Mouse (Mus musculus): Measurements from ENCODE around the gene Kntc1.
"Not testable (repeated sequence)": the region's sequence is repeated elsewhere in the genome, so short reads cannot be mapped to it uniquely, and the experiment has no call there.

The Kntc1 gene

DNA sequence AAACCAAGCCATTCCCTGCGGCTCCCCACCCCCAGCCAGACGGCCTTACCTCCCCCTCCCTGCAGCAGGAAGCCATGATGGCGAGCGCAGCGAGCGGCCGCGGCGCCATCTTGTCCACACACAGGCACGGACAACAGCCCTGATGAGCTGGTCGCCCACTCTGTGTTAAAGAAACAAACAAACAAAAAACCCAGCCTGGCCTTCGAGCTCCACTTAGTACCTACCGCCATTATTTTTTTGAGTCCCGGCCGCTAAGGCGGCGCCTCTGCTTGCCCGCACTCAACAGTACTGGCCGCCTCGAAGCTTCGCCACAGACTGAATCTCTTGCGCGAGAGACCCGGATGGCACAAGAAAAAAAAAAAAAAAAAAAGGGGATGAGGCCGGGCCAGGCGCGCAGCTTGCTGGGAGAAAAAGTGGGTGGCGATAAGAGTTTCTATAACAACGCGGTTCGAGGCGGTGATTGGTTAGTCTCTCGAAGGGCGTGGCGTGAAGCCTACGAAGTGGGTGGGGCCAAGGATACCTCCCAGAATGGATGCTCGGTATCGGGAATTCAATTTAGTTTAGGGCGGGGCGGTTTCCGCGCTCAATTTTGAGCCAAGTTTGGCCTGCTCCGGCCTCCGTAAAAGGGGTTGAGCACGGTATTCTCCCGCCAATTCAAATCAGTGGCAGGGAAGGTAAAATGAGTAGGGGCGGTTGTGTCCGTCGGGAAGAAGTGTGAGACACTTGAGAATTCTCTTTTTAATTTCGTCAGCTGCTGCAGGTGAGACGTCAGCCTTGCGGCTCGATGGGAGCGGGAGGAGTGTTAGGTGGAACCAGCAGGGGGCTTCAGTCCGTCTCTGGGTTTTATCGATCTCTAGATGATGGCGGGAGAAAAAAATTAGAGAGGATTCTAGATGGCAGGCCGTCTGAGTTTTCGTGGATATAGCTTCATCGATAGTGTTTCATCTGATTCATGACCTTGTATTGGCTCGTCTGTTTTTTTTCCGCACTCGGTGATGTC lies at the start of gene Kntc1, which contains the start of gene Rsrc2:
TSS of gene Kntc1 (plus strand) at position 652 of the 1,000 bp plus-strand sequence.
TSS of gene Rsrc2 (minus strand) at position 350 of the 1,000 bp plus-strand sequence.
- DNase-seq (ENCODE audit: low spot score) = peak; percentile 98

DNA sequence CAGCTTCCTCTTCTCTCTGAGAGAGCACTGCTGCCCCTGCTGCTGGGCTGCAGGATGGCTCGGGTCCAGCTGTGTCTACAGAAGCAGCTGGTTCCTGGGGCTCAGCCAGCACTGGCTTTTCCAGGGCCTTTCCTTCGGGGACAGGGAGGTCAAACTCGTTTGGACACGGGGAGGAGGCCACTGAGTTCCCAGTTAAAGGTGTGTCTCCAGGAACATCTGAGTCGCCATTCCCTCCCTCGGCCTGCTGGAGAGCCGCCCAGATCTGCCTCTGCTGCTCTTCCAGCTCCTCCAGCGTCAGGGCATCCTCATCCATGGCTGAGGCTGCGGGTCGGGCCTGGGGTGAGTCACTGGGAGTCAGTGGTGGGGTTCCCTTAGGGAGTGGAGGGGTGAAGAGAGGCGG lies 48.9 kb upstream of the Kntc1 start:
- DNase-seq (ENCODE audit: low spot score) = no peak

DNA sequence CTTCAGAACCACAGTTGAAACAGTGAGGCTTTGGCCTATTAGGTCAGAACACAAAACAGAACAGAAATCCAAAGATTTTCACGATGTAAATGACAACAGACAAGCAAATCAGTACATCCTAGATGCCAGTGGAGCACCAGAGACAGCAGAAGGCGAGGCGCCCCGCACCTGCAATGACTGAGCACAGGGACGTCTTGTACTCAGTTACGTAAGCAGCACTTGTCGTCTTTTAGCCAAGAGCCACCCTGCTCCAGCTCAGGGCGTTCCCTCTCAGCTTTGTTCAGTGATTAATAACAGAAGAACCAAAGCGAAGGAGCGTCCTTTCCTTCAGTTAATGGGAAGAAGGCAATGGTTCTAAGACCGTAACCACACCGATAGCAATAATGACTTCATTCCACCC lies 40.9 kb upstream of the Kntc1 start:
- DNase-seq (ENCODE audit: low spot score) = no peak

DNA sequence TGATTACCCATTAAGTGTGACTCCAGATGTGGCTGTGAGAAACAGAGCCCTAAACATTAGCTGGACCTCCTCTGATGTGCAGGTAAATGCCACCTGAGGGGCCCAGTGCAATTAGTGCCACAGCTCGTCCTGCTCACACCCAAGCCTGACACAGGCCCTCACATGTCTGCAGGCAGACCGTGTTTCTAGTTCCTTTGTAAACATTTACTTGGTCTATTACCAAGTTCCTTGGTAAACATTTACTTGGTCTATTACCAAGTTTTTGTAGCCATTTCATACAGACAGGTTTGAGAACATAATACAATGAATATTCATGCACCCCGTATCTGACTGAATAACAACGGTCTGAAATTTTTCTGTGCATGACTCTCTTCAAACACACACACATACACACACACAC lies 39.9 kb upstream of the Kntc1 start:
- no peak for DNase-seq (ENCODE audit: low spot score)

DNA sequence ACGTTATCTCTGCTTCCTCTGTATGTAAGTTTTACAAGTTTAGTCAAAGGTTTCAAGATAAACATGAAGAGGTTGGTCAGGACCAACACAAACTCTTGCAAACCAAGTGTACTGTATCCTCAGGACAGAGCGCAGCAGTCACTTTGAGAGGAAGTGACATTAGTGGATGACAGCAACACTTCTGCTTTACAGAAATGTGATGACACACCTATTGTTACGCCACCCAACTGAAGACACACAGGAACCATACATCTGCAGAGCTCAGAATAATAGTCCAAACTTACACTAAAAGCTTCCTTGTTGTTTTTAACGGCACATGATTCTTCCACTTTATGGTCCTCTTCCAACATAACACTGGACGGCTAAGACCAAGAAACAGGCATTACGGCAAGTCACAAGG lies 35.7 kb upstream of the Kntc1 start:
- no peak for DNase-seq (ENCODE audit: low spot score)

DNA sequence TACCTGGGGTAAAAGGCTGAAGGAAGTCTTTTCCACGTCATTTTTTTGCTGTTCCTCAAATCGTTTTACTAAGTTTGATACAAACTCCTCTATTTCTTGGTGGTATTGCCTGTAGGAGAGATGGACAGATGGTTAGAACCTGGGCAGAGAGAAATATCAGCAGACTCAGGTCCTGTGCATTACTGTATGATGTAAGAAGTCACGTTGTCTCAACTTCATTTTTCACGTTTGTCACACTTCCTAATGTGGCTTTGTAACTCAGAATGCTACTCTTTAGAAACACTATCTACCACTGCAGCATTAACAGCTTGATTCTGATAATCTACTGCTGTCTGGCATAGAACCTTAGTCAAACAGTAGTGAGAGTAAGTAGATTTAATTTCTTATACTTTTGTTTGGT lies 34.9 kb upstream of the Kntc1 start:
- DNase-seq (ENCODE audit: low spot score) = no peak

DNA sequence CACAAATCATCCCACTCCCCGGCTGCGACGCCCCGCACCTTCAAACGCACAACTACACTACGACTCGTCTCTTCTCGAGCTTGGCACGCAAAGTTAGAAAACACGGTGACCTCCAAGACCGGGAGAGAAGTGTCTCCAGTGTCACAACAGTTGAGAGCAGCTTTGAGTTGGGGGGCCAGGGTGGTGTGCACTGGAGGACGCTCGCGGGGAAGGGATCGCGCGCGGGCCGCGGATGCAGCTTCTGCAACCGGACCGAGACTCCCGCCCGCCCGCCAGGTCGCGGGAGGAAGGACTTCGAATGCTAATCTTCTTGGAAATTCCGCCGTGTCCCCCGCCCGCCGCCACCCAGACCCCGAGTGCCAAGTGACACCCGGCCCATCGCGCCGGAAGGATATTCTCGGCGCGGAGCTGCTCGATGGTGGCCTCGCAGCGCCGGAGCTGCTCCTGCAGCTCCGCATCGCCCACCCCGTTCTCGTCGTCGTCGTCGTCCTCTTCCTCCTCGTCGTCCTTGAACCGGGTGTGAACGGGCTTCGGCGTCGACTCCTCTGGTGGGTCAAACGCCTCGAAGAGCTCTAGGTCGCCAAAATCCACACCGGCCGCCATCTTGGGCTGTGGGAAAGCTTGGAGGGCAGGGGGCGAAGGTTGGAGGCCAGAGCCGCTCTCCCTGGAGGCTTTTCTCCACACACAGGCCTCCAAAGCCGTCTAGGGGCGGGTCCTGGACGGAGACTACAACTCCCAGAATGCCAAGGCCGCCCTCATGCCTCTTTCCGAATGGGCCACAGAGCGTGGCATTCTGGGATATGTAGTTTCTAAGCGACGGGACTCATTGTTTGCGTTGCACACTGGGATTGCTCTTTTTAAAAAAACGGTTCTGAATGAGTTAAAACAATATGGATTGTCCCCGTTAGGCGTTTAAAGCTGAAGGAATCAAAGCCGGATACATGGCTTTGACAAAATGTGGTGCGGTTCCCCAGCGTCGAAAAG lies 28.9 kb upstream of the Kntc1 start, which contains the start of gene Zcchc8:
TSS of gene Zcchc8 (minus strand) at position 773 of the 984 bp plus-strand sequence.
- peak; percentile 92 for DNase-seq (ENCODE audit: low spot score)

DNA sequence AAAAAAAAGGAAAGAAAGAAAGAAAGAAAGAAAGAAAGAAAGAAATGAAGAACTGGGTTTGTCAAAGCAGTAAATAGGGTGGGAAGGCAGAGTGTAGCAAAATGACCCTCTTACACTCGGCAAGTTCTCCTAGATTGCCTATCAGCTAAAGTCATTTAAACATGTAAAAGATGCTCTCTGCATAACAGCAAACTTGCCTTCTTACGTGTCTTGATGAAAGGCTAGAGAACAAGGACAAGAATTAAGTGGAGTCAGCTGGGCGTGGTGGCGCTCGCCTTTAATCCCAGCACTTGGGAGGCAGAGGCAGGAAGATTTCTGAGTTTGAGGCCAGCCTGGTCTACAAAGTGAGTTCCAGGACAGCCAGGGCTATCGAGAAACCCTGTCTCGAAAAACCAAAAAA lies 25.7 kb upstream of the Kntc1 start:
- not testable (repeated sequence) for DNase-seq (ENCODE audit: low spot score)

DNA sequence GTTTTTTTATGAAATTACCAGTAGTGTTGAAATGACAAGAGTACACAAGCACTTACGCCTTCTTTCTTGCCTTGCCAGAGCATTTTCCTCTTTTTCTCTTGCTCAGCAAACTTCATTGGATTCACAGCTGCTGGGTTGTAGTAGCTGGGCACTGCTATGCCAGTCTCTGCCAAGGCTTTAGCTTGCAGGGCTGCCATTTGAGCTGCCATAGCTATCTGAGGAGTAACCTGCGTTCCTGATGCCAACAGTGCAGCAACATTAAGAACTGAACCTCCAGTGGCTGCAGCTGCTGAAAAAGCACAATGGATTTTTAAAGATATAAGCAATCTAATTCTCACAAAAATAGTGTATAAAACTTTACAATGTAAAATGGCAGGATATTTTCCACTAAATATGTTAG lies 18.5 kb upstream of the Kntc1 start:
- DNase-seq (ENCODE audit: low spot score) = no peak

DNA sequence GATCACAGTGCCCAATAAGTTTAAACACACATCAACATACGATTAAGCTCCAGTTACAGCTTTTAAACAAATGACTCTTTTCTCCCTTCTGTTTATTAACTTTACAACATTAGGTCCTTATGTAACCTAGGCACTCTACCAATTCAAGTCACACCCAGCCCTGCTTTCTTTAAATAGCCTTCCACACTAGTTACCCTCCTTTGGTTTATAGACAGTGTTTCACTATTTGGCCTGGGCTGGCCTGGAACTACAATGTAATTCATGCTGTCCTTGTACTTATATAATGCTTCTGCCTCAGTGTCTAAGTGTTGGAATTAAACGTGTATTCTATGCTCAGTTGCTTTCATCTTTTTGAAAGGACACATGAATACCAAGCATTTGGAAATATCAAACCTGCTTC lies 5.2 kb upstream of the Kntc1 start:
- no peak for DNase-seq (ENCODE audit: low spot score)

DNA sequence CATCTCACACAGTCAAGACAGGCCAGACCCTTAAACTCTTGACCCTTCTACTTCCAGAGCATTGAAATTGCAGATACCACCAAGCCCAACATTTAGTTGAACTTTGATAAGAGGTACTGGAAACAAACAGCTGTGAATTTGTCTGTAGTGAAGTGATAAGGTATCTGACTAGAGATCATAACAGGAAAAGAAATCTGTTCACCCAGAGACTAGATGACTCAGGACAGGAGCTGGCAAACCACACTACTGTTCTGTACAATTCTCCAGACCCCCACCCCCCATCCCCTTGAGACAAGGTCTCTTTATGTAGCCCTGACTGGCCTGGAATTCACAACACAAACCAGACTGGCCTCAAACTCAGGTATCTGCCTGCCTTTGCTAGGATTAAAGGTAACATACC lies 3.3 kb upstream of the Kntc1 start:
- no peak for DNase-seq (ENCODE audit: low spot score)

DNA sequence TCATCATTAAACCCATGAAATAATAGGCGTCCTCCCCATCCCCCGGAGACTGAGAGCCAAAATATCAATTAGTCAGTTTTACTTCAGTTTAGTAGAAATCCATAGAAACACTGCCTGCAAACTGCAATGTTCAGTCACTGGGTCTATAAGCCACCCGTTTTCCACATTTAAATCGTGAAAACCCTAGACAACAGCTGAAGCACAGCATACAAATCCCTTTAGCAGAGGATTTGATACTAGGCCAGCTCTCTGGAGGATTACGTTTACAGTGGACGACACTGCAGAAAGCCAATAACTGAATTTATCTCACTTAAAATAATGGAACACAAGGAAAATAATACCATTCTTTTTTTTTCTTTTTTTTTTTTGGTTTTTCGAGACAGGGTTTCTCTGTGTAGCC lies 1.9 kb upstream of the Kntc1 start:
- no peak for DNase-seq (ENCODE audit: low spot score)

DNA sequence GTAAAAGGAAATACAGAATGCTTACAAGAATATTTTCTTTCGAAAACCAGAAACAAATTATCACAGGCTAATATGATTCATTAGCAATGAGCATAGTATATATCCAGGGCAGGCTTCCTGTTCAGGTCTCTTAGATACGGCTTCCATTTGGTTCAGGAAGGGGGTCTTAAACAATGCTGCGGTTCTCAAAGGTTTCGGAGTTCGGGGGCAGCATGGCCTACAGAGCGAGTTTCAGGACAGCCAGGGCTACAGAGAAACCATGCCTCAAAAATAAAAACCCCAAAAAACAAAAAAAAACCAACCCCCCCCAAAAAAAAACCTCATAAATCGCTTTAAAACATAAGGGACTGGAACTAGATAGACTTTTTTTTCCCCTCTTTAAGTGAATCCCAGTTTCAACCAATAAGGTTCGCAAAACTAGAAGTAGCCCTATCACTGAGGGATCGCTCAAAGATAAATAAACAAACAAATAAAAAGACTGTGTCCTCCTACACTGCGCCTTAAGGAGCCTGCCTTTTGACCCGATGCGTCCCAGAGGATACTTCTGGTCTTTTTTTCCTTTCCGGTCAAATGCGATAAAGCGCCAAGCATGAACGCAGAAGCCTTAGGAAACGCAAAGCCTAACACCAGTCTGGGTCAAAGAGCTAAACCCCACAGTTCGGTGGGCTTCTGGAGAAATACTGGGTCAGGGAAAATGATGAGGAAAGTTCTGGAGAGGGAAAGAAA lies 1.0 kb upstream of the Kntc1 start:
- DNase-seq (ENCODE audit: low spot score) = no peak

DNA sequence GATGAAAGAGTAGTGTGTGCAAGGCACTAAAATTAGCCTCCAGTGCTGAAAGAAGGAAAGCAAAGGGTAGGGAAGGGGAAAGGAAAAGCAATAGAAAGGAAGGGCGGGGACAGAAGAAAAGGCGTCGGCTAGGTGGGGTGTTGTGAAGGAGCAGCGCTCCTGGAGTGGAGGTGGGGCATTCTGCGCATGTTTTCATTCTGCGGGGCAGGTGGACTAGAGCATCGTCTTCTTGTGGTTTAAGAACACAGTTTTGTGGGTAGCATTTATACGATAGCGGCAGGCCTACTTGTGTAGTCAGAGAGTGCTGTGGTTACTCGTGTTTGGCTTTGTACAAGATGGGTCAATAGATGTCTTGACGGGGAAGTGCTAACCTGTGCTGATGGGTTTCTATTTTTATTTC lies 16.0 kb downstream of the Kntc1 start:
- no peak for DNase-seq (ENCODE audit: low spot score)

DNA sequence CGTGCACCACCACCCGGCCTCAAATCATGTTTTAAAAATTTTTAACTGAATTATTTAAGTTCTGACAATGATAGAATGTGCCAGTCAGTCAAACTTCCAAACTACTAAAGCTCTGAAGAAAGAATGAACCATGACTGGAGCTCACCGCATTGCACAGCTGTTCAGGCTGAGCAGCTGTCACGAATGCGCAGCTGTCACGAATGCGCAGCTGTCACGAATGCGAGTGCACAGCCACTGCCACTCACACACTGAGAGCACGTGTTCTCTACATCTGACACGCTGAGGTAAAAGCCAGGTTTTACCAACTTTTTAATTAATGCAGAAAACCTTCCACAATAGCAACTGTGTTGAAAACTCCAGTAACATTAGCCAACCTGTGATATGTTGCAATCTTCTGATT lies 16.9 kb downstream of the Kntc1 start:
- not testable (repeated sequence) for DNase-seq (ENCODE audit: low spot score)

DNA sequence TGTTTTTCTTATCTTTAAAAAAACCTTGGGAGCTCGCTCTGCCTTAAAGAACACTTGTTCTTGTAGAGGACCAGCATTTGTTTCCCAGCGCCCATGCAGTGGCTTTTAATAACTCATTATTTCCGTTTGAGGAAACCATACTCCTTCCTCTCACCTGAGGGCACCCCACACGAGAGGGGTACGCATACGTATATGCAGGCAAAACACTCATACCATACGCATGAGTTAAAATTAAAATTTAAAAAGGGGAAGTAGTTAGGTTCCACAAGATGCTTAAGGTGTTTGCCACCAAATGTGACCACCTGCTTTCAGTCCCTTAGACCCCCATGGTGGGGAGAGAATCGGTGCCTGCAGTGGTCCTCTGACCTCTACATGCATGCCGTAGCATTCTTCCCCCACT lies 23.9 kb downstream of the Kntc1 start:
- no peak for DNase-seq (ENCODE audit: low spot score)

DNA sequence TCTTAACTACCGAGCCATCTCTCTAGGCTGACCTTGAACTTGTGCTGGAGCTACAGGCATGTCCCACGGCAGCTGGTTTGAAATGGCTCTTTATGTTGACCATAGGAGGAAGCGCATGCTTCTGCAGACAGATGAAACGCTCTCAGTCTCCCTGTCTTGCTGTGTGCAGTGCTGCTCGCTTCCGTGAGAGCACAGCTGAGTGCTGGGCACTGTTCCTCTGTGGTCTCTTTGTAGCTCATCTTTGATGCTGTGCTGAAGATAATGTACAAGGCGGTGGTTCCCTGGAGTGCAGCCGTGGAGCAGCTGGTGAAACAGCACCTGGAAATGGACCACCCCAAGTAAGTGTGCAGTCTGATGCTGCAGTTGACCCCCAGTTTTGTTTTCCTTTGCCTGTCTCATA lies 31.2 kb downstream of the Kntc1 start:
- DNase-seq (ENCODE audit: low spot score) = no peak

DNA sequence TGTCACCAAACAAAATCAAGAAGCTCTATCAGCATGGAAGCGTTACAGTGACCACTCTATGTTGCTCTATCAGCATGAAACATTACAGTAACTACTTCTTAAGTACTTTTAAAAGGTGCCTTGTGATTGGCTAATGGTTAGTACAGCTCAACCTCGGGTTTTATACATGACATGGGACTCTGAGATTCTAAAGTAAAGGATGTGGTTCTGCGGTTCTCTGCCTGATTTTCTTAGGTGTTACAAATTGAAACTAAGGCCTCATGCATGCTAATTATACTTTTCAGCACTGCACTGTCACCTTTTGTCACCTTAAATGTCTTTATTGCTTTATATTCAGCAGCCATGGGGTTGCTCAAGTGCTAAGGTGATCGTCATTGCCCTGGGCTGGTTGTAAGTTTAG lies 32.3 kb downstream of the Kntc1 start:
- DNase-seq (ENCODE audit: low spot score) = no peak

DNA sequence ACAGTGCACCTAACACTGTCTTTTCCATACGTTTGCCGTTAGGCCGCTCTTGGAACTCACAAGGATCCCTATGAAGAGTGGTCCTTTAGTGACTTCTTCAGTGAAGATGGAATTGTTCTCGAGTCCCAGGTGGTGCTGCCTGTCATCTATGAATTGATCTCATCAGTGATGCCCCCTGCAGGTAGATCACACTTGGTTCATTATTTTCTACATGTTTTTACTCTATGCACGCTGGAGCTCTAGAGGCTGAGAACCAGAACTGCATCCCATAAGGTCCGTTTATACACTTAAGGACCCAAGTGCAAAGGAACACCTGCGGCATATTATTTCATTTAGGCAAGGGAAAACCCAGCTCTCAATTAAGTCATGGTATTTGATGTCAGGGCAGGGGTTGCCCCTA lies 39.5 kb downstream of the Kntc1 start:
- DNase-seq (ENCODE audit: low spot score) = no peak

DNA sequence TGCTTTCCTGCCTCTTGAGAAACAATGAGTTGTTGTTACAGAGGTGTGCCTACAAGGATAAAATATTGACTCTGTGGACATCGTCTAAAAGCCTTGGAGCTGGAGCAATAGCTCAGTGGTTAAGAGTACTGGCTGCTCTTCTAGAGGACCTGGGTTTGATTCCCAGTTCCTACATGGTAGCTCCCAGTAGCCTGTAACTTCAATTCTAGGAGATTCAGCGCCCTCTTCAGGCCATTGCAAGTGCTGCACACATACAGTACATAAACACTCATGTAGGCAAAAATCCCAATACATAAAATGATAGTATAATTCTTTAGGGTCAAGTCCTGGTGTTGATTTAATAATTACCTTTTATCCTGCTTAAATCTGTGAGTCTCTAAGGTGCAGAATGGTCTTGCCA lies 43.6 kb downstream of the Kntc1 start:
- DNase-seq (ENCODE audit: low spot score) = no peak

DNA sequence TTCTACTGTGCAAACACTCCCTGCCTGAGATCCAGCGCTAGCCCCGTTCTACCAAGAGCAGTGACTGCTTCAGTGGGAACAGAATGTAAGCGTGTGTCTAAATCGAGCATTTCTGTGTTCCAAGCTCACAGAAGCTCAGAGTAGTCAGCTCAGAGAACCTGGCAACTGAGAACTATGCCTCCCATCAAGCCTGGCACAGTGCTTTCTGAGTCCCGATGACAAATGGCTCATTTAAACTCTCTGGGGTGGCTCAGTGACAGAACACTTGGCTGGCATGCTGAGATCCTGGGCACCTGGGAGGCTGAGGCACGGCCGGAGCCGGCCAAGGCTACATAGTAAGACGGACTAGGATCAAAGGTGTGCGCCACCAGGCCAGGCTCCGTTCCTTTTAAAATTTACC lies 56.8 kb downstream of the Kntc1 start:
- no peak for DNase-seq (ENCODE audit: low spot score)

DNA sequence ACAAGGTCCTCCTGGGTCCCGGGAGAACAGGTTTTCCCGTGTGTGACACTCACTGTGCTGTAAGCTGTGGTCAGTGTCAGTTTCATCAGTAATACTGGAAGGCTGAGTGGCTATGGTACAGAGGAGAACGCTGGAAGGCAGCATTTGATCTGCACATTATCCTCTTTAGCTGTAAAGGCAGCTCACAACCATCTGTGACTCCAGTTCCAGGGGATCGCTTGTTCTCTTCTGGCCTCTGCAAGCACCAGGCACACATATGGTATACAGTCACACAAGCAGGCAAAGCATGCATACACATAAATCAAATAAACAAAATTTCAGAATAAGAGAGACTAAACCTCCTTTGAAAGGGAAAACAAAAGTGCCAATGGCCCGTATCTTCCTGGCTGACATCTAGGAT lies 59.0 kb downstream of the Kntc1 start:
- DNase-seq (ENCODE audit: low spot score) = no peak

All from ovary, postnatal 14 days (tissue).